Mouse (Mus musculus) hematopoietic stem cell, adult 5-6 weeks (primary cell): ENCODE results near the gene Lgals3. TPM values are rescaled to one million over a fixed set of nuclear protein-coding genes. Genes with fewer than 3 reads are reported as not detected.

Experiments
- ATAC-seq, 2 experiments: fragments of 125-278 bp in 1 of 2; replicated peaks in 1 of 2; 2 replicates each; pipeline ENCODE4 v1.8.0; 2016 to 2017; ENCODE audit warnings: inconsistent platforms in 2 of 2, mild to moderate bottlenecking in 2 of 2, moderate number of reproducible peaks in 2 of 2, low read depth in 1 of 2, moderate TSS enrichment in 1 of 2; ENCODE audit not compliant: low FRiP score in 2 of 2, poor library complexity in 2 of 2, severe bottlenecking in 2 of 2, insufficient read depth in 1 of 2, low TSS enrichment in 1 of 2
- total RNA-seq: library from RNA; stranded (forward); fragments of 172-1452, 232-1000 nt; gene quantifications from 2 replicates; pipeline ENCODE4 v1.2.3, GENCODE M21; 2017

Lgals3 gene
- total RNA-seq, 1 experiment from 2014 or later, result 4.8 TPM

DNA sequence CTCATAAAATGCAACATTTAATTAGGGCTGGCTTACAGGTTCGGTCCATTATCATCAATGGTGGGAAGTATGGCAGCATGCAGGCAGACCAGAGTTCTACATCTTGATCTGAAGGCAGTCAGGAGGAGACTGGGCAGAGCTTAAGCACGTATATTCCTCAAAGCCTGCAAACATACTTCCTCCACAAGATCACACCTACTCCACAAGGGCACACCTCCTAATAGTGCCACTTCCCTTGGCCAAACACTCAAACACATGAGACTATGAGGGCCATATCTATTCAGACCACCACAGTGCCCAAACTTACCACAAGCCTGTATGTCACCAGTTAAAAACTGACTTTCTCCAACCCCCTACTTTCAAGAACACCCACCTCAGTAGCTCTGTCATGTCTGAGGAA is 6.1 kb upstream of the Lgals3 start:
- ATAC-seq, result no peak

DNA sequence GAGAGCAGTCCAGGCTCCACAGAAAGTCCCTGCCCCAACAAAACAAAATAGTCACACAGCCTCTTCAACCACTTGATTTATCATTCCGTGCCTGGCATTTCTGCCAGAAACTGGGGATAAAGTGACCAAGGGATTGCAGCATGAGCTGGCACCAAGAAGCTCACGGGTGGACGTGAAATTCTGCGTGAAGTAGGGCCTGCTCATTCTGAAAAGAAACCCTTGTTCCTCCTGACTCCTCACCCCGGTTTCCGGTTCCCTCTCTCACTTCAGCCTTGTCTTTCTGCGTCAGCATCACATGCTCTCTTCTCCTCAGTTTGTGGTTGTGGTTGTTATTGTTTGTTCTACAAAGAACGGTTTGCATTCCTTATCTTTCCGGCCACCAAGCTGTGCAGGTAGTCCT is 5.7 kb upstream of the Lgals3 start:
- no peak for ATAC-seq

GRCm38 (mm10) chr14:47364742-47365449 is 2.7 kb upstream of the Lgals3 start:
- peak; percentile 28 to 34; a peak in 3 of 4 replicates for ATAC-seq

GRCm38 (mm10) chr14:47366881-47367321 is 650 bp upstream of the Lgals3 start:
- ATAC-seq, result peak; percentile 50 to 65; a peak in 3 of 4 replicates

- no peak for ATAC-seq
Observed at GRCm38 (mm10) chr14:47369741-47370140, 2.2 kb downstream of the Lgals3 start.

DNA sequence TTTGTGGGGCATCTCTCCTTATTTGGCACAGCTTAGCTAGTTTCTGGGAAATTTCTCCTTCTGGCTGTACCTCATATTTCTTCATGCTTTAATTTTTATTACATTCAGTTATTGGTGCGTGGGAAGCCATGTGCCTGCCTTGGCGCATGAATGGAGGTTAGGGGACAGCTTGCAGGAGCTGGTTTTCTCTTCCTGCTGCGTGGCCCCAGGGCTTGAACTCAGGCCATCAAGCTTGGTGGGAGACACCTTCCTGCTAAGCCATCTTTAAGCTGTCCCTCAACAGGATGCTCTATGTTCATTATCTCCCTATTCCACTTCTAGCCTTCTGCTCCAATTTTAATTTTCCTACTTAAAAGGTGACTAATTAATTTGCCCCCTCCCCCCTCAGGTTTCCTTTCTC is 3.2 kb downstream of the Lgals3 start:
- no peak for ATAC-seq

GRCm38 (mm10) chr14:47371689-47372088 is 4.1 kb downstream of the Lgals3 start:
- no peak for ATAC-seq

DNA sequence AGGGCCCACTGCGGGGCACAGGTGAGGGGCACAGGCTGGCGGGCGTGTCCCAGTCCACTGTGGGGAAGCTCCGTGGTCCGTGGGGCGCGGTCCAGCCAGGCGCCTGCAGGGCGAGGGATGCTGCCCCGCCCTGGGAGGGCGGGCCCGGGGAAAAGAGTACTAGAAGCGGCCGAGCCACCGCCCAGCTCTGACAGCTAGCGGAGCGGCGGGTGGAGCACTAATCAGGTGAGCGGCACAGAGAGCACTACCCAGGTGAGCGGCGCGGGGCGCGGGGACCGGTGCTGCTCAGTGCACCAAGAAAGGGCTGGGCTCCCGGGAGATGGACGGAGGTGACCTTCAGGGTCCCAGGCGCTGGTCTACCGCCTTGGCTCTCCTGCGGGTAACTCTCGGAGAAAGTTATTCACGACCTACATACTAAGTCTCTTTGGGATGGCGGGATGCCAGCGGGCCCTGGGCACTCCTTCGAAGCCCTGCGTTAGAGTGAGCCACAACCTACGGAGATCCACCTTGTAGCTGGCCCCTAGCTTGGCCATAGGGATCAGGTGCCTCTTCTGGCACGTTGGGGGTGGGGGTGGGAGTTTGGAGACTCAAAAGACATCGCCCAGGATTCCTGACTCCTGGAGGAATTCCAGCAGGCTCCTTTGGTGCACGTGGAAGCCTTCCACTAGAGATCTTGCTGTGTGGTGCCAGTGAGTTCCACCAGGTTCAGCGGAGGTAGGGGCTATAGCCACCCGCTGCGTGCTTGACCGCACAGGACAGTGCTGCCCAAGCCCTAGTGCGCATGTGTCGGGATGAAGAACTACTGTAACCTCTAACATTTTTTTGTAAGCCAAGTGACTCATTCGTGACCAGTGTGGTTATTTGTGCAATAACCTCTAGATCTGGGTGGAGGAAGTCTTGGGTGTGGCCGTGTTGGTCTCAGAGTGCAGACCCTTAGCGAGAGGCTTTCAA is 6.5 kb downstream of the Lgals3 start:
- ATAC-seq, result peak; percentile 80 to 83

DNA sequence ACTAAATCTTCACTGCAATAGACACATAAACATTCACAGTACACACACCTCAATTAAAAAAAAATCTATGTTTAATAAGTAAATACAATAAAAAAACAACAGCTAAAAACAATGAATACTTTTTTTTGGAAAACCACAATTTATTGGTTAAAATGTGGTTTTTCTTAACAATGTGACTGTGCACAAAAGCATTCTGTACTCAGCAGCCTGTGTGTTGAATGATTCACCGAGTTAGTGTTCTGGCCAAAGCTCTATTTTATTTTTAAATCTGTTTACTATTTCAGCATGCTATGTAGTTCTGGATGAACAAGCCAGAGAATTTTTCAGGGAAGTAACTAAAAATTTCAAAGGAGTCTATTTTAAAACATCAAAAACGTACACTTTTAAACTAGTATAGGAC is 9.0 kb downstream of the Lgals3 start:
- no peak for ATAC-seq

DNA sequence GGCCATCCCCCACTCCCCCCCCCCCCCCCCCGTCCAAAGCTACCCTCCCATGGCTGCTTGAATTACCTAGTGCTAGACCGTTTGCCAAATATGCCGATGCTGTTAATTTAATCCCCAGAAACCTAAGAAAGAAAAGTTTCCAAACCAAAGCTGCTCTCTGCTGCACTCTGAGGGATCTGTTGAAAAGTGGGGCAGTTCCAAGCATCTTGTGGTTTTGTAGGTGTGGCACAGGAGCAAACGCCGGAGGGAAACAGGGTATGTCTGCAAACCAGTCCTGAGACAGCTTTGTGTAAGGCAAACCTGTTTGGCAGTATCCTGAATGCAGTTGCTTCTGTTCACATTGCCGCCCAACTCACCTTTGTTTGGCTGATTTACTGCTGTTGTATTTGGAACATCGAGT is 10.8 kb downstream of the Lgals3 start:
- no peak for ATAC-seq

DNA sequence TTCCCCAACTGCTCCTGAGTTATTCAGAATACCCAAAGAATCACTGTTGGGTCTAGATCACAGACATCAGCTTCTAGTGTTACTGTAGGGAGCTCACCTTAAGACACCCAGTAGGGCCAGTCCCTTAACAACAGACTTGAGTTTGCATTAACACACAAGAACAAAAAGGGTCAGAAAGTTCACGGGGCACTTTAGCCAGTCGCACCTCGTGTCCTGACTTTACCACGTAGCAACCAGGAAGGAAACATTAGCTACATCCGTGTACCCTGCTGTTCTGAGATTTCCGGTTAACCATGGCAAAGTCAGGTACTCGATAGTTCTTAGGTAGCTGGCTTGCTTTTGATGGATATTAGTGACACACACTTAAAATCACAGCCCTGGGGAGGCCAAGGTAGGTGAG is 16.4 kb downstream of the Lgals3 start:
- no peak for ATAC-seq

DNA sequence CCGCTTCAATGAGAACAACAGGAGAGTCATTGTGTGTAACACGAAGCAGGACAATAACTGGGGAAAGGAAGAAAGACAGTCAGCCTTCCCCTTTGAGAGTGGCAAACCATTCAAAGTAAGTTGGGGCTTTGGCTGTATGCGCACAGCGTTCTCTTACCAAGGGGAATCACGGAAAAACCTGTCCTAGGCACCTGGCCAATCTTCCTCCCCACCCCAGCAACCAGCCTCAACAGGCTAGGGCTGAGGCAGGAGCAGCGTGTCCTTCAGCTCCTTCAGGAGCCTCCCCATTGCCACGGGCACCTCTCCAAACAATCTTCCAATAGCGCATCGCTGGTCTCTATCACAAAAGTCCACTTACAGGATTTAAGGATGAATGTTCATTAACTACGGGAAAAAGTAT is 17.1 kb downstream of the Lgals3 start:
- ATAC-seq, result no peak

- no peak for ATAC-seq
Observed at GRCm38 (mm10) chr14:47386125-47386524, 18.6 kb downstream of the Lgals3 start.

DNA sequence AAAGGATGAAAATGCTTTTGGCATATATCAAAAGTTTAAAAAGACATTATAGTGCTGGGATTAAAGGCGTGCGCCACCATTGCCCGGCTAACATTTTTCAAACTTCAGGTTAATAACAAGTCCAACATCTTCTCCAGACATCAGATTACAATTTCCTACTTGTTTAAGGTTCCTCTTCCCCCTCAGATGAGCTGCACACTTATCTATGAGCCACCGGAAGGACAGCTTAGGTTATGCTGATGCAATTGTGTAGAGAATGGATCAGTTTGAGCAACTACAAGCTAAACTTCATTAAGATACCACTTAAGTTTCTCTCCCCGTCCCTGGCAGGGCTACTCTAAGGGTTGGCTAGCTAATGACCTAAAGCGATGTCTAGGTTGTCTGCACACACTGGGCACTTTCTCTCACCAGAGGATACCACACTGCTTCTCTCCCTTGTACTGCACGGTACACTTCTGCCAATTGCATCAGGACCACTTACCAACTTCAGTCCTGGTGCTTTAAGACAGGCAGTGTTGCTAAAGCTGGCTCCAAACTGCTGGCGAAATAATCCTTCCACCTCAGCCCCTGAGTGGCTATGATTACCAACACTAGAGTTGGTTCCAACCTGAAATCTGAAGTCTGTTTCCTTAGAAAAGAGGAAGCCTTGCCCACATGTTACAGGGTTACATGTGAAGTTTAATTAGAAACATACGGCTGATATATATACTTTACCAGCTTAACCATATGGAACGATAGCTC is 26.0 kb downstream of the Lgals3 start:
- peak; percentile 37 to 52; a peak in 2 of 4 replicates for ATAC-seq

GRCm38 (mm10) chr14:47395007-47395406 is 27.5 kb downstream of the Lgals3 start:
- ATAC-seq, result no peak

- ATAC-seq, result no peak
Observed at GRCm38 (mm10) chr14:47395462-47396026, 28.0 kb downstream of the Lgals3 start.

- peak; percentile 55 to 63; a peak in 2 of 4 replicates for ATAC-seq
Observed at GRCm38 (mm10) chr14:47396165-47396652, 28.7 kb downstream of the Lgals3 start.
